Mouse (Mus musculus): ENCODE measurements around the gene Lipc. TPM values are rescaled to one million over a fixed set of nuclear protein-coding genes. Genes with fewer than 3 reads are reported as not detected.

Gene Lipc
- polyA plus RNA-seq, 1 experiment from 2014 or later = not detected

GRCm38 (mm10) chr9:70926820-70927588 lies 25.0 kb downstream of the Lipc start:
- ATAC-seq (ENCODE audit: low FRiP score) = no peak
- WGBS = 77% methylated on average over 6 of the region's 6 CpGs
- no peaks in the 10 kb centered on the region for H3K9me3 ChIP-seq
- no peak overlapping the region for H3K4me2 ChIP-seq
- H3K4me3 ChIP-seq (replicated peaks) = no peak overlapping the region
- H3K27ac ChIP-seq = no peak overlapping the region
- H3K36me3 ChIP-seq (replicated peaks) = no peaks in the 10 kb centered on the region
- 0 out of 2 replicates have a peak, but pooled peaks cover 4% of the 10 kb centered on the region for H3K4me1 ChIP-seq
- H3K9ac ChIP-seq = no peak overlapping the region
- no peaks in the 10 kb centered on the region for H3K27me3 ChIP-seq

DNA sequence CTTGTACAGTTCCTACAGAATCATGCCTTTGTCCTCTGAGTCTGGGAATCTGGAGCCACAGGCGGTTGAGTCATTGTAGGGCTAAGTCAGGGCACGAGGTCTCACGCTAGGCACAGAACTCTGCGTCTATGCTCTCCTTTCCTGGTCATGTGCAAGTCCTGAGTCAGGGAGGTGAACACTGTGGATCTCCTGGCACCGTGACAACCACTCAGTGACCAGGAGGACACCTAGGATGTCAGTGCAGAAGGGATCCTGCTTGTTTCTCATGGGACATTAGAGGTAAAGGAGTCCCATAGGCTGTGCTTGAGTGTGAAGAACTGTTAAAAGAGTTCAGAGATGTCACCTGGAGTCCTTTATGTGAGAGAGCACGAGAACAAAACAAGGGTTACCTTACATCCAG lies 26.8 kb downstream of the Lipc start:
- no peak overlapping the region for H3K9ac ChIP-seq
- no peak overlapping the region for H3K4me2 ChIP-seq
- H3K36me3 ChIP-seq (replicated peaks) = no peaks in the 10 kb centered on the region
- no peak overlapping the region for H3K4me3 ChIP-seq (replicated peaks)
- 87% methylated on average over 6 of the region's 6 CpGs for WGBS
- no peak overlapping the region for H3K27ac ChIP-seq
- no peaks in the 10 kb centered on the region for H3K9me3 ChIP-seq
- no peak for ATAC-seq (ENCODE audit: low FRiP score)
- no peaks in the 10 kb centered on the region for H3K27me3 ChIP-seq
- 0 out of 2 replicates have a peak, but pooled peaks cover 4% of the 10 kb centered on the region for H3K4me1 ChIP-seq

DNA sequence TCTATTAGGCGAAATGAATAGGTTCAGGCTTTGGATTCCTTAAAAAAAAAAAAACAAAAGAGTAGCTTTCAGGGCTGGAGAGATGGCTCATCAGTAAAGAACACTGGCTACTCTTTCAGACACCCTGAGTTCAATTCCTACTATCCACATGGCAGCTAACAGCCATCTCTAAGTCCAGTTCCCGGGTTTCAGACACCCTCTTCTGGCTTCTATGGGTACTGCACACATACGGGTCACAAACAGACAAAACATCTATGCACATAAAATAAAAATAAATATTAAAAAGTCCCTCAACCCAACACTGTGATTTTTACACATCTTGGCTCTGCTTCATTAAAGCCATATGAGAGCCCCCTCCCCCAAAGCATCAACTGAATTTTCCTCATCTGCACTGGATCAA lies 27.3 kb downstream of the Lipc start:
- Histone ChIP-seq H3K4me3 (replicated peaks) (no peak overlapping the region), H3K9ac (no peak overlapping the region), H3K36me3 (replicated peaks) (no peaks in the 10 kb centered on the region), H3K4me2 (no peak overlapping the region), H3K27me3 (no peaks in the 10 kb centered on the region), H3K27ac (no peak overlapping the region), H3K4me1 (0 out of 2 replicates have a peak, but pooled peaks cover 4% of the 10 kb centered on the region), H3K9me3 (no peaks in the 10 kb centered on the region)
- no peak for ATAC-seq (ENCODE audit: low FRiP score)
- 89% methylated on average over 3 of the region's 3 CpGs for WGBS

DNA sequence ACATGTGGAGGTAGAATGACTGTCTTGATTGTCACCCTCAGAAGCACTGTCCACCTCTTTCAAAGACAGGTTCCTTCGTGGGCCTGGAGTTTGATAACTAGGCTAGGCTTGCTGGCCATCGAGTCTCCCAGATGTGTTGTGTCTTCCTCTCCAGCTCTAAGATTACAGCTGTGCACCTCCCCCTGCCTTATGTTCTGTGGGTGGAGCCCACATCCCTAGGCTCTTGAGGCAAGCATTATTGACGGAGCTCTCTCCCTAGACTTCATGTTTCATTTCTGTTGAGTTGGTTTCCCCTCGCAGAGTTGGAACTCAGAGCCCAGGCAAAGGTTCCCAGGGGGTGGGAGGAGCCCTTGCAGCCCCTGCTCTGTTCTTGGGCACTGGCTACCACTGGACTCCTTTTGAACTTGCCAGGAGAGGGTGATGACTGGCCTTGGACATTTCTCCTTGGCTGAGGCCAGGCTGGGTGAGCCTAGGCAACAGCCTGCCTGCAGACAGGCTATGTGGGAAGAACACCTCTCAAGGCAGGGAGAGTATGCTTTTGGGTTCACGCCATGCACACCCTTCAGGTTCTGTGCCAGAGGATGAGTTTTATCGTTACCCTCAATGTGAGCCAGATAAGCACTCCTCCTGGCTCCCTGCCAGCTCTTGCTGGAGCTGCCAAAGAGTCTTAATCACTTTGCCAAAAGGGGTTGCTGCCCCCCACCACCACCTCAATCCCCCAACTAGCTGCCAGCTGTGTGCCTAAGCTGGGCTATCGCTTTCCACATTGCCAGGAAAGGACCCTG lies 30.1 kb downstream of the Lipc start:
- H3K9me3 ChIP-seq = no peaks in the 10 kb centered on the region
- H3K27ac ChIP-seq = no peak overlapping the region
- no peak overlapping the region for H3K4me2 ChIP-seq
- 71% methylated on average over 7 of the region's 7 CpGs for WGBS
- H3K4me1 ChIP-seq = 0 out of 2 replicates have a peak, but pooled peaks cover 4% of the 10 kb centered on the region
- ATAC-seq (ENCODE audit: low FRiP score) = no peak
- H3K36me3 ChIP-seq (replicated peaks) = no peaks in the 10 kb centered on the region
- no peak overlapping the region for H3K4me3 ChIP-seq (replicated peaks)
- no peak overlapping the region for H3K9ac ChIP-seq
- no peaks in the 10 kb centered on the region for H3K27me3 ChIP-seq

GRCm38 (mm10) chr9:70921132-70921531 lies 30.9 kb downstream of the Lipc start:
- Histone ChIP-seq H3K36me3 (replicated peaks) (no peaks in the 10 kb centered on the region), H3K9ac (no peak overlapping the region), H3K9me3 (no peaks in the 10 kb centered on the region), H3K27me3 (no peaks in the 10 kb centered on the region), H3K4me2 (no peak overlapping the region), H3K27ac (no peak overlapping the region), H3K4me1 (0 out of 2 replicates have a peak, but pooled peaks cover 4% of the 10 kb centered on the region), H3K4me3 (replicated peaks) (no peak overlapping the region)
- 86% methylated on average over 3 of the region's 3 CpGs for WGBS
- ATAC-seq (ENCODE audit: low FRiP score) = no peak

GRCm38 (mm10) chr9:70919271-70919670 lies 32.8 kb downstream of the Lipc start:
- H3K27me3 ChIP-seq = no peaks in the 10 kb centered on the region
- H3K9me3 ChIP-seq = no peaks in the 10 kb centered on the region
- ATAC-seq (ENCODE audit: low FRiP score) = no peak
- no peaks in the 10 kb centered on the region for H3K36me3 ChIP-seq (replicated peaks)
- H3K9ac ChIP-seq = no peak overlapping the region
- H3K4me2 ChIP-seq = no peak overlapping the region
- 87% methylated on average over 3 of the region's 3 CpGs for WGBS
- no peak overlapping the region for H3K27ac ChIP-seq
- H3K4me1 ChIP-seq = 0 out of 2 replicates have a peak, but pooled peaks cover 4% of the 10 kb centered on the region
- H3K4me3 ChIP-seq (replicated peaks) = no peak overlapping the region

DNA sequence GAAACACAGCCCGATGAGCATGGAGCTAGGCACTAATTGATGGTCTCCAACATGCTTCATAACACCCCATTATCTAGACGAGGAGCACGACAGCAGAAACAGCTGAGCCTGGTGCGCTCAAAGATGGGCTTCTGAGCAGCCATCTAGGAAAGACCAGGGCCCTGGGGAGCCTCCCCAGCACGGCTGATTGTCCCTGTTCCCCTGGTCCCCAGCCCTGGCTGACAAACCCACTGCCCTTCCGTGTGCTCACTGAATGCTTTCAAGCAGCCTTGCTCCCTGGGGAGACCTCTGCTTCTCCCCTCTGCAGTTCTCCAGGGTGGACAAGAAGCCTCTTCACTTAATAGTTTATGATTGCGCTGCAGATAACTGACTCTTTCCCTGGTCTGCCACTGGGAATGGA lies 35.5 kb downstream of the Lipc start:
- no peaks in the 10 kb centered on the region for H3K4me1 ChIP-seq
- no peaks in the 10 kb centered on the region for H3K27me3 ChIP-seq
- no peak overlapping the region for H3K4me3 ChIP-seq (replicated peaks)
- H3K9ac ChIP-seq = no peak overlapping the region
- 72% methylated on average over 7 of the region's 7 CpGs for WGBS
- H3K4me2 ChIP-seq = no peak overlapping the region
- H3K27ac ChIP-seq = no peak overlapping the region
- ATAC-seq (ENCODE audit: low FRiP score) = no peak
- H3K36me3 ChIP-seq (replicated peaks) = no peaks in the 10 kb centered on the region
- no peaks in the 10 kb centered on the region for H3K9me3 ChIP-seq

GRCm38 (mm10) chr9:70915356-70915685 lies 36.7 kb downstream of the Lipc start:
- WGBS = 81% methylated on average over 2 of the region's 2 CpGs
- no peak for ATAC-seq (ENCODE audit: low FRiP score)

DNA sequence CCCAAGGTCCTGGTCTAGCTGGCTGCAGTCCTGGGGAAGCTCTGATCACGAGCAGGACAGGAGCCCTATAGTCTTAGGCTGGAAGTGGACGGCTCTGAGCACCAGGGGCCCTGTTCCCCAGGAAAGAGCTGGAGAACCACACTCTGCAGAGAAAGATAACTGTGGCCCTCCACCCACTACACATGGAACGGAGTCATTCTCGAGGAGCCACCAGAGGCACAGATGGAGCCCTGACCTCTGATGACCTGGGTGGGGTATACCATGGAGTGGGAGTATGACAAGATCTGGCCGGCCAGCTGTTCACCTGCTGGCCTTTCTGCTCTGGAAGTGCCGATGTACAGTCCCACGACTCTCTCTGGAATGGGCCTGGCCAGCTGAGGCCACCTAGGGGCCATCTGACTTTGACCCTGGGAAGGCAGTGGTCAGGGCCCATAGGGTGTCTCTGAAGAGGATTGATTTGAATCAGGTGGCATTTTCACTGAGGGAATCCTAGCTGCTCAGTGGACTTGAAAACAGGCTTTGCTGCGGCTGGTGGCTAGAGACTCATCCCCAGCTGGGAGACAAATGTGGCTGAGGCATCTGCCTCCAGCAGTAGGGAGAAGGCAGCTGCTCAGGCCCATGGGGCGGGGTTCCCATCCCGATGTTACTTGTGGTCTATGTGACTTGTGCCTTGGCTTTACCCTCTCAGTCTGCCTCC lies 37.2 kb downstream of the Lipc start:
- Histone ChIP-seq H3K9ac (no peak overlapping the region), H3K27ac (no peak overlapping the region), H3K9me3 (no peaks in the 10 kb centered on the region), H3K4me3 (replicated peaks) (no peak overlapping the region), H3K4me2 (no peak overlapping the region), H3K4me1 (no peaks in the 10 kb centered on the region), H3K36me3 (replicated peaks) (no peaks in the 10 kb centered on the region), H3K27me3 (no peaks in the 10 kb centered on the region)
- WGBS = 77% methylated on average over 10 of the region's 10 CpGs
- no peak for ATAC-seq (ENCODE audit: low FRiP score)

More at GRCm38 (mm10) chr9:70915356-70915685, 36.7 kb downstream of the Lipc start:
- H3K27ac ChIP-seq = no peak overlapping the region
- no peak overlapping the region for H3K4me2 ChIP-seq
- no peaks in the 10 kb centered on the region for H3K9me3 ChIP-seq
- no peaks in the 10 kb centered on the region for H3K27me3 ChIP-seq
- H3K4me3 ChIP-seq (replicated peaks) = no peak overlapping the region
- no peak overlapping the region for H3K9ac ChIP-seq
- H3K4me1 ChIP-seq = no peaks in the 10 kb centered on the region
- no peaks in the 10 kb centered on the region for H3K36me3 ChIP-seq (replicated peaks)

- H3K4me1 ChIP-seq = no peaks in the 10 kb centered on the region
- no peak overlapping the region for H3K27ac ChIP-seq
- no peak overlapping the region for H3K9ac ChIP-seq
- H3K27me3 ChIP-seq = no peaks in the 10 kb centered on the region
- H3K9me3 ChIP-seq = no peaks in the 10 kb centered on the region
- no peak overlapping the region for H3K4me3 ChIP-seq (replicated peaks)
- no peak for ATAC-seq (ENCODE audit: low FRiP score)
- no peaks in the 10 kb centered on the region for H3K36me3 ChIP-seq (replicated peaks)
- 78% methylated on average over 4 of the region's 4 CpGs for WGBS
- H3K4me2 ChIP-seq = no peak overlapping the region
Measured at GRCm38 (mm10) chr9:70911163-70911562, 40.9 kb downstream of the Lipc start.

GRCm38 (mm10) chr9:70910351-70910750 lies 41.7 kb downstream of the Lipc start:
- no peaks in the 10 kb centered on the region for H3K4me1 ChIP-seq
- no peak for ATAC-seq (ENCODE audit: low FRiP score)

More at GRCm38 (mm10) chr9:70910351-70910750, 41.7 kb downstream of the Lipc start:
- Histone ChIP-seq H3K9ac (no peak overlapping the region), H3K27ac (no peak overlapping the region), H3K36me3 (replicated peaks) (no peaks in the 10 kb centered on the region), H3K4me3 (replicated peaks) (no peak overlapping the region), H3K9me3 (no peaks in the 10 kb centered on the region), H3K27me3 (no peaks in the 10 kb centered on the region), H3K4me2 (no peak overlapping the region)
- WGBS = 92% methylated on average over 6 of the region's 6 CpGs

Data from forebrain, embryonic 12.5 days (tissue).